Mouse (Mus musculus) heart, adult 8-10 months (tissue): ENCODE data around the gene Arhgef16. TPM values are rescaled to one million over a fixed set of nuclear protein-coding genes. Genes with fewer than 3 reads are reported as not detected.

Experiments used
- DNase-seq: peaks from one replicate; pipeline ENCODE4 v3.0.0; 2022; ENCODE audit warnings: low spot score
- total RNA-seq, 4 experiments: library from RNA; stranded (reverse); gene quantifications; 2 replicates each; pipeline ENCODE4 v1.2.4; 2022

Arhgef16 gene
- total RNA-seq, 4 experiments from 2014 or later, result 0.47 to 1.2 (median 0.53) TPM

DNA sequence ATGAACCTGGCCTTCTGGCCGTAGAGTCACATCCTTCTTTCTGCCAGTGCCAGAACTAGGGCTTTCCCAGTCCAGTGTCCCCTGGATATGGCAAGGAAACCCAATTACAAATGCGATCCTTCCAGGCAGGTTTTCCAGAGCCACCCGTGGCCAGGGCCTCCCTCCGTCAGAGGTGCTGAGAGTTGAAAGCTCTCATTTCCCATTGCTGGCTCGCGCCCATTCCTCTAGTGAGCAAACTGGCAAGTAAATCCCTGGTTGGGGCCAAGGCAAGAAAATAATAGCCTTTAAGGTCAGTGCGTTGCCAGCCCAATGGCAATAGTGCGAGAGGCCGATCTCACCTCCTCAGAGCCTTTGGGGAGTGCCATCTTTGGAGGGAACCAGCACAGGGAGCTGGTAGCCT lies 71.9 kb downstream of the Arhgef16 start:
- DNase-seq, result no peak

Other genes with a start within 250 kb of the Arhgef16 start
- gene Trp73, start 161.5 kb downstream of the Arhgef16 start, total RNA-seq, result not detected
- 10 to 100 TPM; 11.9 to 14.6 (median 12.7) TPM for gene Wrap73, start 159.3 kb downstream of the Arhgef16 start, total RNA-seq
- 100 to 1,000 TPM; 125 to 142 (median 127) TPM for gene Tprgl, start 141.0 kb downstream of the Arhgef16 start, total RNA-seq
- gene Megf6, start 130.9 kb downstream of the Arhgef16 start, total RNA-seq, result 1 to 10 TPM; 6.6 to 9.5 (median 7.1) TPM
- gene B230104I21Rik, start 34.5 kb upstream of the Arhgef16 start, total RNA-seq, result not detected